Mouse (Mus musculus) heart, postnatal 14 days (tissue): Measurements from ENCODE around the gene Klhl25. TPM values are rescaled to one million over a fixed set of nuclear protein-coding genes. Genes with fewer than 3 reads are reported as not detected.
"Not testable (repeated sequence)": the region's sequence is repeated elsewhere in the genome, so short reads cannot be mapped to it uniquely, and the experiment has no call there.

ENCODE experiments used
- DNase-seq, 2 experiments: peaks; one replicate each; pipeline ENCODE4 v3.0.0; 2021 to 2022
- intact Hi-C: fragments of 180-260 bp; cut with DNase I; formaldehyde crosslinking; loops from one replicate; pipeline ENCODE4 v1.15.1; 2025
- total RNA-seq, 2 experiments: library from RNA; stranded (reverse); gene quantifications; 2 replicates each; pipeline ENCODE4 v1.2.3; 2021

Klhl25 gene
- total RNA-seq, 2 experiments from 2014 or later, result 6.5 to 7.4 TPM

DNA sequence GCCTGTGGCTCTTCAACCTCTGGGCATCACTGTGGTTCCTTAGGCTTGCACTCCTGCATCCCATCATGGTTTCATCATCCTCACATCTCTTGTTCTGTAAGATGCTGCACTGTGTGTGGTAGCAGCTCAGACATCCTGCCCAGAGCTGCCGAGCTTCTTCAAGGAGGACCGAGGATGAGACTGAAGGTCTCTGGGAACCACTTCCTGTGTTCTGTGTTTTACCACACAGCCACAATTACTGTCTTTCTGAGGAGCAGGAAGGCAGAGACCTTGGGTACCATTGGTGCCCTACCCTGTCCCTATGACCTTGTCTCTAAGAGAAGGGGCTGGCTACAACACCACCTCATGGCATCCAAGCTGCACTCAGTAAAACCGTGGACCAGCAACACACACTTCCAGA lies 67.4 kb downstream of the Klhl25 start:
- intact Hi-C loops, DNase-seq: not testable (repeated sequence)

DNA sequence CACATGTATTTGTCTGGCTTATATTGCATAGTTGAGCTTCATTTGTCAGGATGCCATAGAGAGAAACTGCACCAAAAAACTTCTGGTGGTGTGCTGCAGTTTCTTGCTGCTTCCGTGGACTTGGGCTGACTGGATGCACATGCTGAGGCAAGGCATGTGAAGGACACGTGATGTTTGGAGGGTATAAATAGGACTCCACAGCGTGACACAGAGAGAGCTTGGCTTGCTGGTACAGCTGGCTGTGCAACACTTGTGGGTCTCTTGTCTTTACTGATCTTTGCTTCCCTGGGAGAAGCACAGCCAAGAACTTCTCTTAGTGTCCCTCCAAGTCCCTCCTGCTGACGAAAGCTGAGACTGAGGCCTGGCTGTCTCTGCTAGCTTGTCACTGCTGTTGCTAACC lies 69.6 kb downstream of the Klhl25 start:
- intact Hi-C loops, result no loop called here
- DNase-seq, result no peak

GRCm38 (mm10) chr7:75919745-75920144 lies 71.6 kb downstream of the Klhl25 start:
- intact Hi-C loops, result not testable (repeated sequence)

More at GRCm38 (mm10) chr7:75919745-75920144, 71.6 kb downstream of the Klhl25 start:
- not testable (repeated sequence) for DNase-seq
